Mouse (Mus musculus): Measurements from ENCODE around the gene Adamts6. TPM values are rescaled to one million over a fixed set of nuclear protein-coding genes. Genes with fewer than 3 reads are reported as not detected.

Gene Adamts6
- polyA plus RNA-seq, 1 experiment from 2014 or later: 3.3 TPM

GRCm38 (mm10) chr13:104295472-104295871, 7.8 kb downstream of the Adamts6 start:
- H3K27ac ChIP-seq (ENCODE audit: low read depth, low read length): no peak overlapping the region
- WGBS: 87% methylated on average over 1 of the region's 1 CpGs
- no peak for ATAC-seq (ENCODE audit: low FRiP score)

GRCm38 (mm10) chr13:104329336-104329735, 41.7 kb downstream of the Adamts6 start:
- no peak overlapping the region for H3K4me2 ChIP-seq

More at GRCm38 (mm10) chr13:104295472-104295871, 7.8 kb downstream of the Adamts6 start:
- H3K4me3 ChIP-seq (ENCODE audit: low read depth, low read length): no peak overlapping the region
- H3K36me3 ChIP-seq (ENCODE audit: control insufficient read depth, insufficient read depth, low read length): no peaks in the 10 kb centered on the region
- no peak for DNase-seq (ENCODE audit: low spot score, missing footprints)
- no peak overlapping the region for H3K9ac ChIP-seq (ENCODE audit: low read length)
- H3K9me3 ChIP-seq (ENCODE audit: control insufficient read depth, low read length): no peaks in the 10 kb centered on the region
- H3K4me2 ChIP-seq: no peak overlapping the region
- no peaks in the 10 kb centered on the region for H3K27me3 ChIP-seq (ENCODE audit: control insufficient read depth, insufficient read depth, low read length)
- no peaks in the 10 kb centered on the region for H3K4me1 ChIP-seq (ENCODE audit: control insufficient read depth, insufficient read depth, low read length)

GRCm38 (mm10) chr13:104329742-104330141, 42.1 kb downstream of the Adamts6 start:
- no peak overlapping the region for H3K27ac ChIP-seq (ENCODE audit: low read depth, low read length)
- no peak overlapping the region for H3K4me2 ChIP-seq
- H3K9ac ChIP-seq (ENCODE audit: low read length): no peak overlapping the region
- H3K9me3 ChIP-seq (ENCODE audit: control insufficient read depth, low read length): no peaks in the 10 kb centered on the region
- WGBS: 95% methylated on average over 2 of the region's 2 CpGs
- H3K4me3 ChIP-seq (ENCODE audit: low read depth, low read length): no peak overlapping the region
- no peaks in the 10 kb centered on the region for H3K27me3 ChIP-seq (ENCODE audit: control insufficient read depth, insufficient read depth, low read length)
- no peaks in the 10 kb centered on the region for H3K36me3 ChIP-seq (ENCODE audit: control insufficient read depth, insufficient read depth, low read length)
- DNase-seq (ENCODE audit: low spot score, missing footprints) (no peak), ATAC-seq (ENCODE audit: low FRiP score) (no peak)
- H3K4me1 ChIP-seq (ENCODE audit: control insufficient read depth, insufficient read depth, low read length): no peaks in the 10 kb centered on the region

More at GRCm38 (mm10) chr13:104329336-104329735, 41.7 kb downstream of the Adamts6 start:
- Histone ChIP-seq H3K27me3 (ENCODE audit: control insufficient read depth, insufficient read depth, low read length) (no peaks in the 10 kb centered on the region), H3K9ac (ENCODE audit: low read length) (no peak overlapping the region), H3K9me3 (ENCODE audit: control insufficient read depth, low read length) (no peaks in the 10 kb centered on the region), H3K27ac (ENCODE audit: low read depth, low read length) (no peak overlapping the region), H3K4me3 (ENCODE audit: low read depth, low read length) (no peak overlapping the region), H3K36me3 (ENCODE audit: control insufficient read depth, insufficient read depth, low read length) (no peaks in the 10 kb centered on the region), H3K4me1 (ENCODE audit: control insufficient read depth, insufficient read depth, low read length) (no peaks in the 10 kb centered on the region)
- no peak for ATAC-seq (ENCODE audit: low FRiP score)
- DNase-seq (ENCODE audit: low spot score, missing footprints): no peak
- 93% methylated on average over 3 of the region's 3 CpGs for WGBS

GRCm38 (mm10) chr13:104352590-104352989, 65.0 kb downstream of the Adamts6 start:
- peak; percentile 84 for DNase-seq (ENCODE audit: low spot score, missing footprints)

GRCm38 (mm10) chr13:104393427-104394356, 106.1 kb downstream of the Adamts6 start:
- no peak overlapping the region for H3K4me3 ChIP-seq (ENCODE audit: low read depth, low read length)
- ATAC-seq (ENCODE audit: low FRiP score): no peak
- 93% methylated on average over 8 of the region's 8 CpGs for WGBS
- H3K4me1 ChIP-seq (ENCODE audit: control insufficient read depth, insufficient read depth, low read length): no peaks in the 10 kb centered on the region
- H3K36me3 ChIP-seq (ENCODE audit: control insufficient read depth, insufficient read depth, low read length): no peaks in the 10 kb centered on the region
- H3K9ac ChIP-seq (ENCODE audit: low read length): no peak overlapping the region
- no peaks in the 10 kb centered on the region for H3K27me3 ChIP-seq (ENCODE audit: control insufficient read depth, insufficient read depth, low read length)
- H3K27ac ChIP-seq (ENCODE audit: low read depth, low read length): no peak overlapping the region
- H3K9me3 ChIP-seq (ENCODE audit: control insufficient read depth, low read length): no peaks in the 10 kb centered on the region
- no peak overlapping the region for H3K4me2 ChIP-seq
- no peak for DNase-seq (ENCODE audit: low spot score, missing footprints)

More at GRCm38 (mm10) chr13:104352590-104352989, 65.0 kb downstream of the Adamts6 start:
- Histone ChIP-seq H3K27me3 (ENCODE audit: control insufficient read depth, insufficient read depth, low read length) (no peaks in the 10 kb centered on the region), H3K4me3 (ENCODE audit: low read depth, low read length) (no peak overlapping the region), H3K4me2 (no peak overlapping the region), H3K9ac (ENCODE audit: low read length) (no peak overlapping the region), H3K4me1 (ENCODE audit: control insufficient read depth, insufficient read depth, low read length) (no peaks in the 10 kb centered on the region; the same call in 1 of the 2 replicates), H3K36me3 (ENCODE audit: control insufficient read depth, insufficient read depth, low read length) (no peaks in the 10 kb centered on the region), H3K27ac (ENCODE audit: low read depth, low read length) (no peak overlapping the region), H3K9me3 (ENCODE audit: control insufficient read depth, low read length) (no peaks in the 10 kb centered on the region)
- WGBS: 12% methylated on average over 5 of the region's 5 CpGs
- peak; percentile 52; the same call in 1 of the 2 replicates for ATAC-seq (ENCODE audit: low FRiP score)

- no peak overlapping the region for H3K4me3 ChIP-seq (ENCODE audit: low read depth, low read length)
- H3K27me3 ChIP-seq (ENCODE audit: control insufficient read depth, insufficient read depth, low read length): no peaks in the 10 kb centered on the region
- no peak overlapping the region for H3K4me2 ChIP-seq
- H3K9ac ChIP-seq (ENCODE audit: low read length): no peak overlapping the region
- no peak overlapping the region for H3K27ac ChIP-seq (ENCODE audit: low read depth, low read length)
- H3K4me1 ChIP-seq (ENCODE audit: control insufficient read depth, insufficient read depth, low read length): no peaks in the 10 kb centered on the region
- DNase-seq (ENCODE audit: low spot score, missing footprints): no peak
- ATAC-seq (ENCODE audit: low FRiP score): no peak
- WGBS: 63% methylated on average over 8 of the region's 8 CpGs
- H3K36me3 ChIP-seq (ENCODE audit: control insufficient read depth, insufficient read depth, low read length): no peaks in the 10 kb centered on the region
- H3K9me3 ChIP-seq (ENCODE audit: control insufficient read depth, low read length): no peaks in the 10 kb centered on the region
These were observed 110.2 kb downstream of the Adamts6 start for GRCm38 (mm10) chr13:104397814-104398213.

- Histone ChIP-seq H3K9me3 (ENCODE audit: control insufficient read depth, low read length) (no peaks in the 10 kb centered on the region), H3K4me1 (ENCODE audit: control insufficient read depth, insufficient read depth, low read length) (no peaks in the 10 kb centered on the region), H3K36me3 (ENCODE audit: control insufficient read depth, insufficient read depth, low read length) (no peaks in the 10 kb centered on the region), H3K27me3 (ENCODE audit: control insufficient read depth, insufficient read depth, low read length) (no peaks in the 10 kb centered on the region), H3K4me2 (no peak overlapping the region), H3K27ac (ENCODE audit: low read depth, low read length) (no peak overlapping the region), H3K4me3 (ENCODE audit: low read depth, low read length) (no peak overlapping the region), H3K9ac (ENCODE audit: low read length) (no peak overlapping the region)
- WGBS: 89% methylated on average over 2 of the region's 2 CpGs
- no peak for DNase-seq (ENCODE audit: low spot score, missing footprints)
- no peak for ATAC-seq (ENCODE audit: low FRiP score)
These were observed 145.1 kb downstream of the Adamts6 start for GRCm38 (mm10) chr13:104432734-104433133.

GRCm38 (mm10) chr13:104442559-104442958, 154.9 kb downstream of the Adamts6 start:
- H3K36me3 ChIP-seq (ENCODE audit: control insufficient read depth, insufficient read depth, low read length): peaks cover 4% of the 10 kb centered on the region; the same call in 1 of the 2 replicates
- no peaks in the 10 kb centered on the region for H3K27me3 ChIP-seq (ENCODE audit: control insufficient read depth, insufficient read depth, low read length)
- no peak overlapping the region for H3K4me3 ChIP-seq (ENCODE audit: low read depth, low read length)
- H3K4me2 ChIP-seq: no peak overlapping the region
- no peaks in the 10 kb centered on the region for H3K9me3 ChIP-seq (ENCODE audit: control insufficient read depth, low read length)
- H3K9ac ChIP-seq (ENCODE audit: low read length): no peak overlapping the region
- H3K4me1 ChIP-seq (ENCODE audit: control insufficient read depth, insufficient read depth, low read length): no peaks in the 10 kb centered on the region
- DNase-seq (ENCODE audit: low spot score, missing footprints) (no peak), ATAC-seq (ENCODE audit: low FRiP score) (no peak)
- 88% methylated on average over 7 of the region's 7 CpGs for WGBS
- H3K27ac ChIP-seq (ENCODE audit: low read depth, low read length): no peak overlapping the region

GRCm38 (mm10) chr13:104445437-104445836, 157.8 kb downstream of the Adamts6 start:
- ATAC-seq (ENCODE audit: low FRiP score) (no peak), DNase-seq (ENCODE audit: low spot score, missing footprints) (no peak)
- no peaks in the 10 kb centered on the region for H3K27me3 ChIP-seq (ENCODE audit: control insufficient read depth, insufficient read depth, low read length)
- no peak overlapping the region for H3K9ac ChIP-seq (ENCODE audit: low read length)
- peaks cover 4% of the 10 kb centered on the region; the same call in 1 of the 2 replicates for H3K36me3 ChIP-seq (ENCODE audit: control insufficient read depth, insufficient read depth, low read length)
- no peaks in the 10 kb centered on the region for H3K9me3 ChIP-seq (ENCODE audit: control insufficient read depth, low read length)
- no peak overlapping the region for H3K4me2 ChIP-seq
- no peaks in the 10 kb centered on the region for H3K4me1 ChIP-seq (ENCODE audit: control insufficient read depth, insufficient read depth, low read length)
- H3K27ac ChIP-seq (ENCODE audit: low read depth, low read length): no peak overlapping the region
- 53% methylated on average over 1 of the region's 1 CpGs for WGBS
- H3K4me3 ChIP-seq (ENCODE audit: low read depth, low read length): no peak overlapping the region

All from midbrain, embryonic 11.5 days (tissue).